Mouse (Mus musculus) brain, embryonic 18.5 days (tissue): Measurements from ENCODE around the gene Cfap43.

ENCODE experiments used
- DNase-seq: peaks from one replicate; pipeline ENCODE4 v3.0.0-alpha.2; 2012; ENCODE audit warnings: low read depth, low spot score

The Cfap43 gene

GRCm38 (mm10) chr19:47713457-47713856 lies 205.6 kb downstream of the Cfap43 start:
- DNase-seq, result no peak

- no peak for DNase-seq
Measured at GRCm38 (mm10) chr19:47710376-47710775, 208.7 kb downstream of the Cfap43 start.

- no peak for DNase-seq
Measured at GRCm38 (mm10) chr19:47705772-47706309, 213.2 kb downstream of the Cfap43 start.

- DNase-seq, result no peak
Measured at GRCm38 (mm10) chr19:47705080-47705771, 213.9 kb downstream of the Cfap43 start.

GRCm38 (mm10) chr19:47700509-47700908 lies 218.6 kb downstream of the Cfap43 start:
- DNase-seq, result no peak

- no peak for DNase-seq
Measured at GRCm38 (mm10) chr19:47699743-47700142, 219.3 kb downstream of the Cfap43 start.

- no peak for DNase-seq
Measured at GRCm38 (mm10) chr19:47698266-47698665, 220.8 kb downstream of the Cfap43 start.

- DNase-seq, result no peak
Measured at GRCm38 (mm10) chr19:47697067-47697466, 222.0 kb downstream of the Cfap43 start.

- no peak for DNase-seq
Measured at GRCm38 (mm10) chr19:47696411-47696810, 222.7 kb downstream of the Cfap43 start.

GRCm38 (mm10) chr19:47695725-47696124 lies 223.4 kb downstream of the Cfap43 start:
- no peak for DNase-seq

- no peak for DNase-seq
Measured at GRCm38 (mm10) chr19:47691994-47692393, 227.1 kb downstream of the Cfap43 start, which contains the start of gene Col17a1. Gene Col17a1 (minus strand): TSS chr19:47692094.

- DNase-seq, result no peak
Measured at GRCm38 (mm10) chr19:47689592-47689991, 229.5 kb downstream of the Cfap43 start.
